Mouse (Mus musculus): Measurements from ENCODE around the gene Actr3. TPM values are rescaled to one million over a fixed set of nuclear protein-coding genes. Genes with fewer than 3 reads are reported as not detected.

Gene Actr3
- polyA plus RNA-seq, 1 experiment: 64.6 TPM

GRCm38 (mm10) chr1:125467936-125468335 is 32.4 kb upstream of the Actr3 start:
- DNase-seq: no peak
- no peak for TF ChIP-seq CTCF (IDR thresholded peaks at IDR 0.05; ENCODE audit: insufficient read depth, low read length)
- TF ChIP-seq POLR2A (IDR thresholded peaks at IDR 0.05; ENCODE audit: borderline replicate concordance, extremely low read depth, low read depth, low read length): no peak
- 82% methylated on average over 4 of the region's 4 CpGs for WGBS
- Histone ChIP-seq H3K4me1 (ENCODE audit: control insufficient read depth, insufficient read depth, low read length) (no peaks in the 10 kb centered on the region), H3K4me3 (replicated peaks; ENCODE audit: extremely low read depth, low read depth, low read length) (no peak overlapping the region)

- no peak overlapping the region for H3K4me3 ChIP-seq (replicated peaks; ENCODE audit: extremely low read depth, low read depth, low read length)
- no peak for TF ChIP-seq POLR2A (IDR thresholded peaks at IDR 0.05; ENCODE audit: borderline replicate concordance, extremely low read depth, low read depth, low read length)
- TF ChIP-seq CTCF (IDR thresholded peaks at IDR 0.05; ENCODE audit: insufficient read depth, low read length): no peak
- DNase-seq: no peak
- no peaks in the 10 kb centered on the region for H3K4me1 ChIP-seq (ENCODE audit: control insufficient read depth, insufficient read depth, low read length)
- 23% methylated on average over 10 of the region's 10 CpGs for WGBS
Observed at GRCm38 (mm10) chr1:125466621-125467257, 31.2 kb upstream of the Actr3 start.

- no peak overlapping the region for H3K4me3 ChIP-seq (replicated peaks; ENCODE audit: extremely low read depth, low read depth, low read length)
- TF ChIP-seq POLR2A (IDR thresholded peaks at IDR 0.05; ENCODE audit: borderline replicate concordance, extremely low read depth, low read depth, low read length) (no peak), CTCF (IDR thresholded peaks at IDR 0.05; ENCODE audit: insufficient read depth, low read length) (no peak)
- H3K4me1 ChIP-seq (ENCODE audit: control insufficient read depth, insufficient read depth, low read length): no peaks in the 10 kb centered on the region
- DNase-seq: no peak
- WGBS: 87% methylated on average over 4 of the region's 4 CpGs
Observed at GRCm38 (mm10) chr1:125464011-125464410, 28.5 kb upstream of the Actr3 start.

- no peak overlapping the region for H3K4me3 ChIP-seq (replicated peaks; ENCODE audit: extremely low read depth, low read depth, low read length)
- no peak for DNase-seq
- no peak for TF ChIP-seq CTCF (IDR thresholded peaks at IDR 0.05; ENCODE audit: insufficient read depth, low read length)
- 46% methylated on average over 2 of the region's 2 CpGs for WGBS
- H3K4me1 ChIP-seq (ENCODE audit: control insufficient read depth, insufficient read depth, low read length): no peaks in the 10 kb centered on the region; the same call in 1 of the 2 replicates
Observed at GRCm38 (mm10) chr1:125463349-125463748, 27.8 kb upstream of the Actr3 start.

GRCm38 (mm10) chr1:125462917-125463316 is 27.4 kb upstream of the Actr3 start:
- no peak for TF ChIP-seq CTCF (IDR thresholded peaks at IDR 0.05; ENCODE audit: insufficient read depth, low read length)
- no peak for TF ChIP-seq POLR2A (IDR thresholded peaks at IDR 0.05; ENCODE audit: borderline replicate concordance, extremely low read depth, low read depth, low read length)
- DNase-seq: no peak
- 72% methylated on average over 1 of the region's 1 CpGs for WGBS
- Histone ChIP-seq H3K4me3 (replicated peaks; ENCODE audit: extremely low read depth, low read depth, low read length) (no peak overlapping the region), H3K4me1 (ENCODE audit: control insufficient read depth, insufficient read depth, low read length) (no peaks in the 10 kb centered on the region; the same call in 1 of the 2 replicates)

- no peak for DNase-seq
- 50% methylated on average over 5 of the region's 5 CpGs for WGBS
- TF ChIP-seq POLR2A (IDR thresholded peaks at IDR 0.05; ENCODE audit: borderline replicate concordance, extremely low read depth, low read depth, low read length): no peak
- TF ChIP-seq CTCF (IDR thresholded peaks at IDR 0.05; ENCODE audit: insufficient read depth, low read length): no peak
- Histone ChIP-seq H3K4me3 (replicated peaks; ENCODE audit: extremely low read depth, low read depth, low read length) (no peak overlapping the region), H3K4me1 (ENCODE audit: control insufficient read depth, insufficient read depth, low read length) (no peaks in the 10 kb centered on the region; the same call in 1 of the 2 replicates)
Observed at GRCm38 (mm10) chr1:125458531-125458930, 23.0 kb upstream of the Actr3 start.

- Histone ChIP-seq H3K4me1 (ENCODE audit: control insufficient read depth, insufficient read depth, low read length) (no peaks in the 10 kb centered on the region; the same call in 1 of the 2 replicates), H3K4me3 (replicated peaks; ENCODE audit: extremely low read depth, low read depth, low read length) (no peak overlapping the region)
- TF ChIP-seq POLR2A (IDR thresholded peaks at IDR 0.05; ENCODE audit: borderline replicate concordance, extremely low read depth, low read depth, low read length) (no peak), CTCF (IDR thresholded peaks at IDR 0.05; ENCODE audit: insufficient read depth, low read length) (no peak)
- DNase-seq: no peak
- WGBS: 82% methylated on average over 2 of the region's 2 CpGs
Observed at GRCm38 (mm10) chr1:125455128-125455527, 19.6 kb upstream of the Actr3 start.

GRCm38 (mm10) chr1:125450282-125451000 is 14.9 kb upstream of the Actr3 start:
- Histone ChIP-seq H3K4me1 (ENCODE audit: control insufficient read depth, insufficient read depth, low read length) (no peaks in the 10 kb centered on the region), H3K4me3 (replicated peaks; ENCODE audit: extremely low read depth, low read depth, low read length) (no peak overlapping the region)
- no peak for DNase-seq
- WGBS: 83% methylated on average over 4 of the region's 4 CpGs
- TF ChIP-seq POLR2A (IDR thresholded peaks at IDR 0.05; ENCODE audit: borderline replicate concordance, extremely low read depth, low read depth, low read length) (no peak), CTCF (IDR thresholded peaks at IDR 0.05; ENCODE audit: insufficient read depth, low read length) (no peak)

- TF ChIP-seq CTCF (IDR thresholded peaks at IDR 0.05; ENCODE audit: insufficient read depth, low read length) (no peak), POLR2A (IDR thresholded peaks at IDR 0.05; ENCODE audit: borderline replicate concordance, extremely low read depth, low read depth, low read length) (no peak)
- no peak for DNase-seq
Observed at GRCm38 (mm10) chr1:125447926-125448325, 12.4 kb upstream of the Actr3 start.

GRCm38 (mm10) chr1:125441679-125442078 is 6.2 kb upstream of the Actr3 start:
- 38% methylated on average over 7 of the region's 7 CpGs for WGBS
- no peak for TF ChIP-seq POLR2A (IDR thresholded peaks at IDR 0.05; ENCODE audit: borderline replicate concordance, extremely low read depth, low read depth, low read length)
- no peak for TF ChIP-seq CTCF (IDR thresholded peaks at IDR 0.05; ENCODE audit: insufficient read depth, low read length)
- DNase-seq: no peak
- Histone ChIP-seq H3K4me1 (ENCODE audit: control insufficient read depth, insufficient read depth, low read length) (peaks cover 11% of the 10 kb centered on the region), H3K4me3 (replicated peaks; ENCODE audit: extremely low read depth, low read depth, low read length) (no peak overlapping the region)

More at GRCm38 (mm10) chr1:125447926-125448325, 12.4 kb upstream of the Actr3 start:
- Histone ChIP-seq H3K4me1 (ENCODE audit: control insufficient read depth, insufficient read depth, low read length) (no peaks in the 10 kb centered on the region), H3K4me3 (replicated peaks; ENCODE audit: extremely low read depth, low read depth, low read length) (no peak overlapping the region)
